Mouse (Mus musculus) midbrain, postnatal 0 days (tissue): ENCODE measurements around the gene Lrrc75a. TPM values are rescaled to one million over a fixed set of nuclear protein-coding genes. Genes with fewer than 3 reads are reported as not detected.

Source experiments
- ATAC-seq: fragments of 200-750 bp; cut with Nextera tagmentation; 2 replicates; pipeline ENCODE4 v1.8.0; 2017; ENCODE audit warnings: moderate number of reproducible peaks, mild to moderate bottlenecking, moderate TSS enrichment, moderate library complexity; ENCODE audit not compliant: low FRiP score
- DNase-seq: peaks from one replicate; pipeline ENCODE4 v3.0.0-alpha.2; 2015; ENCODE audit warnings: low spot score
- H3K27ac ChIP-seq: fragments of 300-500 bp; sonication (generic); 2 replicates; pipeline ENCODE4 v1.5.1; 2014; ENCODE audit warnings: low read depth, mild to moderate bottlenecking, low read length, mixed read lengths
- H3K27me3 ChIP-seq: fragments of 300-500 bp; sonication (generic); 2 replicates; pipeline ENCODE4 v1.6.1; 2014; ENCODE audit warnings: low read length, control low read depth, mixed read lengths; ENCODE audit not compliant: insufficient read depth
- H3K36me3 ChIP-seq: fragments of 300-500 bp; sonication (generic); 2 replicates; pipeline ENCODE4 v1.6.1; 2014; ENCODE audit warnings: low read length, control low read depth, mixed read lengths; ENCODE audit not compliant: insufficient read depth
- H3K4me1 ChIP-seq: fragments of 300-500 bp; sonication (generic); 2 replicates; pipeline ENCODE4 v1.6.1; 2014; ENCODE audit warnings: mild to moderate bottlenecking, control low read depth, antibody characterized with exemption, low read length, mixed read lengths; ENCODE audit not compliant: insufficient read depth
- H3K4me2 ChIP-seq: fragments of 300-500 bp; sonication (generic); 2 replicates; pipeline ENCODE4 v1.6.1; 2014; ENCODE audit warnings: low read depth, mild to moderate bottlenecking, low read length, mixed read lengths; ENCODE audit not compliant: poor library complexity, severe bottlenecking
- H3K4me3 ChIP-seq: fragments of 300-500 bp; sonication (generic); 2 replicates; pipeline ENCODE4 v1.5.1; 2014; ENCODE audit warnings: low read depth, mild to moderate bottlenecking, low read length, moderate library complexity
- H3K9ac ChIP-seq: fragments of 300-500 bp; sonication (generic); replicated peaks from 2 replicates; pipeline ENCODE4 v1.6.1; 2014; ENCODE audit warnings: mild to moderate bottlenecking, low read length, moderate library complexity, mixed read lengths; ENCODE audit not compliant: poor library complexity, severe bottlenecking
- H3K9me3 ChIP-seq: fragments of 300-500 bp; sonication (generic); 2 replicates; pipeline ENCODE4 v1.6.1; 2016; ENCODE audit warnings: low read length, control low read depth
- CTCF ChIP-seq: IDR thresholded peaks from 2 replicates; pipeline ENCODE4 v1.5.1; 2016; ENCODE audit warnings: antibody characterized with exemption, mild to moderate bottlenecking
- WGBS: fragments of 180-500 bp; shearing (Covaris S2); extraction: QIAGEN DNeasy Blood & Tissue Kit; methylation state at CpG from one replicate; pipeline ENCODE4 v1.1.7; 2014; 5-methylcytosine and 5-hydroxymethylcytosine counted together
- polyA plus RNA-seq: library from polyadenylated mRNA; unstranded; fragments of >200 nt; fragmentation: Nextera tagmentation; extraction: Ambion mirVana; gene quantifications from 2 replicates; pipeline ENCODE4 v1.2.1, GENCODE M21; 2015
- total RNA-seq: library from RNA; depleted of rRNA; stranded (reverse); fragments of >200 nt; gene quantifications from 2 replicates; pipeline ENCODE4 v1.2.3, GENCODE M21; 2014

Gene Lrrc75a
- total and polyA plus RNA-seq, 2 experiments from 2014 or later, result 7.4 to 25.9 TPM

DNA sequence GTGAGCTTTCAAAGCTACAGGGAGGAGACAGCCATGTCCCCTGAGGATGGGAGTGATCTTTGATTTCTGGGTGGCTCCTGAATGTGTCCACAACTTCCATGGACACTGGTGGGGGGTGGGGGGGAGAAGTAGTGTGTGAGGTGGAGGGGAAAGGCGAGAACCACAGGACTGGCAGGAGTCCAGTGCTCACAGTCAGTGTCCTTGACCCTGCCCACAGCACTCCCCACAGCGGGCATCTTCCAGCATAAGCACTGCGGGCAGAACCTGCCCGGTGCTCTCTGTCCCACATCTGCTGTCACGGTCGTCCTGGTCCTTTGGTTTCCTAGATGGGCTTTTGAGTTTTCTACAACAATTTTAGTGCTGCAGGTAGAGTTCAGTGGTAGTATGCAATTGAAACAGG is 10.5 kb downstream of the Lrrc75a start:
- Histone ChIP-seq H3K27me3 (no peaks in the 10 kb centered on the region), H3K4me1 (0 out of 2 replicates have a peak, but pooled peaks cover 3% of the 10 kb centered on the region), H3K4me2 (no peak overlapping the region), H3K4me3 (no peak overlapping the region), H3K27ac (no peak overlapping the region), H3K9ac (no peak overlapping the region), H3K9me3 (no peaks in the 10 kb centered on the region), H3K36me3 (no peaks in the 10 kb centered on the region)
- TF ChIP-seq CTCF, result no peak
- no peak for DNase-seq
- WGBS, result 91% methylated on average over 6 of the region's 6 CpGs
- no peak for ATAC-seq

DNA sequence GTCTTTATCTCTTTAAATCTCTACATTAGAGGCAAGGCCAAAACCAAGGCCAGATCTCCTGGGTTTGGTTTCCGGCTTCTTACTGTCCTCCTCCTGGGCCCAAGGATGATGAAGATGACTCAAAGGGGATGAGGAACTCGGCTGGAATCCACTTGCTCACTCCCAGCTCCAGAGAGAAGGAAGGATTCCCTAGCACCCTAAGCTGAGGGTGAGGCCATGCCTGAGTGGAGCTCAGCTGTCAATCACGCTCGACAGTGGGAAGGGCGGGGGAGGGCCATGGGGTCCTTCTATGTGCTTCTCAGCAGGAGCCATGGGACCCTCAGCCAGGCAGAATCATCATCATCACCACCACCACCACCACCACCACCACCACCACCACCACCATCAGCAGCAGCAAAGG is 10.9 kb downstream of the Lrrc75a start:
- WGBS, result 74% methylated on average over 5 of the region's 5 CpGs
- DNase-seq (no peak), ATAC-seq (no peak)

DNA sequence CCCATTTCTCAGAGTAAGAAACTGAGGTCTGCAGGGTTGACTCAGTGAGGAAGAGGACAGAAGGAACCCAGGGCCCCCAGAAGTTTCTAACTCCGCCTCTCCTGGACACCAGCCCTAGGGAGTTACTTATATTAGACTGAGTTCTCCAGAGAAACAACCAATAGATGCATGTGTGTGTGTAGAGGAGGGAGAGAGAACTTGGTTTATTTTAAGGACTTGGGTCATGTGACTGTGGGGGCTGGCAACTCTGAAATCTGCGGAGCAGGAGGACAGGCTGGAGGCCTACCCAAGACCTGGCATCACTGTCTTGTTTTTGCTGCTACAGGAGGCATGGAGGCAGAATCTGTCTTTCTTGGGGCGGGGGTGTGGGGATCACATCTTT is 11.5 kb downstream of the Lrrc75a start:
- DNase-seq, result no peak

More for the DNA sequence above, 10.9 kb downstream of the Lrrc75a start:
- H3K27ac ChIP-seq, result no peak overlapping the region
- no peak overlapping the region for H3K4me3 ChIP-seq
- H3K36me3 ChIP-seq, result no peaks in the 10 kb centered on the region
- 0 out of 2 replicates have a peak, but pooled peaks cover 3% of the 10 kb centered on the region for H3K4me1 ChIP-seq
- no peak for TF ChIP-seq CTCF
- H3K9ac ChIP-seq, result no peak overlapping the region
- H3K27me3 ChIP-seq, result no peaks in the 10 kb centered on the region
- H3K9me3 ChIP-seq, result no peaks in the 10 kb centered on the region
- H3K4me2 ChIP-seq, result no peak overlapping the region

DNA sequence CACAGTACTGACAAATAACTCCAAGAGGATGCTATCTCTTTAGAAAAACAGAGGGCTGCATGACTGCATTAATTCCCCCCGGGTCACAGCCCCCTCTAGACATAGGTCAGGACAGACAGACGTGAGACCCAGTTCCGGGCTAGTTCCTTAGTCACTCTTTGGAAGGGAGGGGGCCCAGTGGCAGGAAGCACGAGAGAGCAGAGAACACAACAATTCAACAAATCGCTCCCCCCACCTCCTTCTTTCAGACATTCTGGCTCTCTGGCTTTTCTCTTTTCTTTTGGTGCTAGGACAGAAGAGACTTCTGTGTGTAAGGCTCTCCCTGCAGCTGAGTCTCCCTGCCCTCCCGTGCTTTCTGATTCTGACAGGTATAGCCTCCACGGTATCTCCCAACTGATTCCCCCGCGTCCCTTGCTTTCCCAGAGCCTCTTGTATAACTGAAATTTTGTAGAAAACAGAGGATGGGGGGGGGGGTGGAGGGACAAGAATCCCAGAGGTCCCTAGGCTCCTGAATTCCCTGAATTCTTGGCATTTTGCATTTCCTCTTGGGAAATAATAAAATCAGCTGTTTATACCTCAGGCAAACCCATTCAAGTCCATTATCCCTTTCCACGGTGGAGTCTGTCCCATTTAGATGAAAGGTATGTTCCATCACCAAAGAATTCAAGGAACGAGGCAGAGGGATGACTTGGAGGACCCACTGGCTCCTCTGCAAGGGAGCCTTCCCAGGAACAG is 12.1 kb downstream of the Lrrc75a start:
- Histone ChIP-seq H3K4me2 (no peak overlapping the region), H3K4me1 (0 out of 2 replicates have a peak, but pooled peaks cover 3% of the 10 kb centered on the region), H3K9me3 (no peaks in the 10 kb centered on the region), H3K9ac (no peak overlapping the region), H3K4me3 (no peak overlapping the region), H3K27ac (no peak overlapping the region), H3K36me3 (no peaks in the 10 kb centered on the region), H3K27me3 (no peaks in the 10 kb centered on the region)
- DNase-seq (no peak), ATAC-seq (no peak)
- TF ChIP-seq CTCF, result no peak
- 62% methylated on average over 11 of the region's 11 CpGs for WGBS

More for the DNA sequence above, 11.5 kb downstream of the Lrrc75a start:
- H3K9ac ChIP-seq, result no peak overlapping the region
- no peak for TF ChIP-seq CTCF
- H3K9me3 ChIP-seq, result no peaks in the 10 kb centered on the region
- H3K4me3 ChIP-seq, result no peak overlapping the region
- H3K4me1 ChIP-seq, result 0 out of 2 replicates have a peak, but pooled peaks cover 3% of the 10 kb centered on the region
- H3K27me3 ChIP-seq, result no peaks in the 10 kb centered on the region
- ATAC-seq, result no peak
- H3K36me3 ChIP-seq, result no peaks in the 10 kb centered on the region
- no peak overlapping the region for H3K4me2 ChIP-seq
- no peak overlapping the region for H3K27ac ChIP-seq
- 87% methylated on average over 3 of the region's 3 CpGs for WGBS

DNA sequence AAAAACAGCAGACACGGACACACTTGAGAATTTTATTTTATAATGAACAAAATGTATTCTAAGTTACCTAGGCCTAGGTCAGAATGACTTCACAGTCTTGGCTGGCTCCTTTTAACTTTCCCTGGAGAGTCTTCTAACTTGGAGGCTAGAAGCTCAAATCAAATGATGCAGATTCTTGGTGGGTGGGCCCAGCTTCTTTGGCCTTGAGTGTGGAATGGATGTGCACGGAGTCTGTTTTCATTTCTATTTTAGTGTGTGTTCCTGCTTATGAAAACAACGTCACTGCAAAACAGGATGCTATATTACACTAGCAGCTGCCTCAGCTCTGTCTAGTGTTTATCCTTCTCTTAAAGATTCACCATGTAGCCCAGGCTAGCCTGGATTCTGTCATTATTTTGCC is 12.9 kb downstream of the Lrrc75a start:
- H3K4me3 ChIP-seq, result no peak overlapping the region
- peaks cover 6% of the 10 kb centered on the region; the same call in 1 of the 2 replicates for H3K4me1 ChIP-seq
- no peaks in the 10 kb centered on the region for H3K36me3 ChIP-seq
- H3K27ac ChIP-seq, result no peak overlapping the region
- ATAC-seq, result no peak
- no peak for DNase-seq
- no peak overlapping the region for H3K4me2 ChIP-seq
- TF ChIP-seq CTCF, result no peak
- H3K27me3 ChIP-seq, result no peaks in the 10 kb centered on the region
- WGBS, result 87% methylated on average over 3 of the region's 3 CpGs
- H3K9me3 ChIP-seq, result no peaks in the 10 kb centered on the region
- H3K9ac ChIP-seq, result no peak overlapping the region

DNA sequence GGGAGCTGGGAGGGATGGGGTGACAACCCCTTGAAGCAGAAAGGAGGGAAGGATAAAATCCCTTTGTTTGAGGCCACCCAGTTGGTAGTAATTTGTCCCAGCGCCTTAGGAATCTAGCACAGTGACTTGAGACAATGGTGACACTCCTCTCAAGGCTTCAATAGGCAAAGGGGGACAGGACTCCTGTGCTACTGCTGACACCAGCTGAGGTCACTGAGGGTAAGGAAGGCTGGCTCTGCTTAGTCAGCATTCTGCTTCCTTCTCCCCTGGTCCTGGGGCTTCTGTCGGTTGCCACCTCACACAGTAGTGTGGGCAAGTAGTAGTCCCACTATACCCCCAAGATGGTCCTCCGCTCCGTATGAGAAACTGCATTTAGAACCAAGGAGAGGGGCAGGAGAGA is 17.2 kb downstream of the Lrrc75a start:
- no peak overlapping the region for H3K9ac ChIP-seq
- no peak overlapping the region for H3K4me3 ChIP-seq
- H3K27me3 ChIP-seq, result no peaks in the 10 kb centered on the region
- peaks cover 21% of the 10 kb centered on the region for H3K4me1 ChIP-seq
- no peaks in the 10 kb centered on the region for H3K36me3 ChIP-seq
- H3K9me3 ChIP-seq, result no peaks in the 10 kb centered on the region
- WGBS, result 38% methylated on average over 4 of the region's 4 CpGs
- DNase-seq, result no peak
- peak overlapping the region; percentile 57; the same call in 1 of the 2 replicates for H3K27ac ChIP-seq
- ATAC-seq, result no peak
- H3K4me2 ChIP-seq, result no peak overlapping the region
- TF ChIP-seq CTCF, result no peak
